Mouse (Mus musculus): ENCODE results near the gene Cx3cr1.
A peak's percentile ranks its signal among the peaks of the same experiment; 100 is the strongest.
"Not testable (repeated sequence)": the region's sequence is repeated elsewhere in the genome, so short reads cannot be mapped to it uniquely, and the experiment has no call there.

The Cx3cr1 gene

DNA sequence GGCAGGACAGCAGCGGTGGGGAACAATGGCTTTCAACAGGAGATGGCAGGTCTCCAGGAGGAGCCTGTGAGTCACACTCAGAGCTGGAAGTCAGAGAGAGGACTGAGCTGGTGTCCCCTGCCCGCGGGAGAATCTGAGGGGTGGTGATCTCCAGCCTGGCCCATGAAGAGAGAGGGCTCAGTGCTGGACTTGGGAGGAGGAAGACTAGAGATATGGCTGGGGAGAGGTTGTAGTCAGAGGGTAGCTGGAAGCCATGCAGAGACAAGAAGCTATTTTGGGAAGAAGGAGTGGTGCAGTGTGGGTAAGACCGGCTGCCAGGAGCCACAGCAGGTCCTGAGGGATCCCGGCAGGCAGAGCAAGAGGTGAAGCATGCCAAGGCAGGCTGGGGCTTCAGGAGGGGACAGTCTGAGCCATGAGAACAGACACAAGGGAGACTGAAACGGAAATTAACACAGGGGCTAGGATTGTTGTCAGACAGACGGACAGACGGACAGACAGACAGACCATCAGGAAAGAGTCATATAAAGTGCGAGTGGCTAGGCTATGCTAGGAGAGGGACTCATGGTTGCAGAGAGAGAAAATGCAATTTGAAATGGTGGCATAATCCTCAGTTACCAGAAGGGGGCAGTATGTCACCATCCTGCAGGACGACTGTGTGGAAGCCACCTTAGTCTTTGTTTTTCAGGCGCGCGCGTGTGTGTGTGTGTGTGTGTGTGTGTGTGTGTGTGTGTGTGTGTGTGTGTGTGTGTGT, 42.1 kb downstream of the Cx3cr1 start:
- no peak for DNase-seq (ENCODE audit: low spot score)

DNA sequence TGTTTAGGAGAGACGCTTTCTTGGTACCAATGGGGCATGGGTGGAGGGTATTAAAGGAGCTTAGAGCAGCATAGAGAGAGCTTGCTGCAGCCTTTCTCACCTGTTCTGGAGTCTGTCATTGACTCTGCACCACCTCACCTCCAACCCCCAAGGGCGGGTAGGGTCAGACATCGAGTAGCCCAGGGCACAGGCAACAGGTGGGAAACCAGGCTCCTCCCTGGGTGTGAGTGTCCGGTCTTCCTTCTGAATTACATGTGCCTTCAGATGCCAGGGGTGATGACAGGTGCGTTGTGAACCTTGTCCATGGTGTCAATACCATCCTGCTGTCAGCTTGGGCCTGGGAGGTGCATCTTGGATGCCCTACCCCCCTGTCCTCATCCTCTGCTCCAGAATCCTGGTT, 45.1 kb downstream of the Cx3cr1 start:
- DNase-seq (ENCODE audit: low spot score): no peak

GRCm38 (mm10) chr9:120024171-120024570, 45.5 kb downstream of the Cx3cr1 start:
- DNase-seq (ENCODE audit: low spot score): no peak

DNA sequence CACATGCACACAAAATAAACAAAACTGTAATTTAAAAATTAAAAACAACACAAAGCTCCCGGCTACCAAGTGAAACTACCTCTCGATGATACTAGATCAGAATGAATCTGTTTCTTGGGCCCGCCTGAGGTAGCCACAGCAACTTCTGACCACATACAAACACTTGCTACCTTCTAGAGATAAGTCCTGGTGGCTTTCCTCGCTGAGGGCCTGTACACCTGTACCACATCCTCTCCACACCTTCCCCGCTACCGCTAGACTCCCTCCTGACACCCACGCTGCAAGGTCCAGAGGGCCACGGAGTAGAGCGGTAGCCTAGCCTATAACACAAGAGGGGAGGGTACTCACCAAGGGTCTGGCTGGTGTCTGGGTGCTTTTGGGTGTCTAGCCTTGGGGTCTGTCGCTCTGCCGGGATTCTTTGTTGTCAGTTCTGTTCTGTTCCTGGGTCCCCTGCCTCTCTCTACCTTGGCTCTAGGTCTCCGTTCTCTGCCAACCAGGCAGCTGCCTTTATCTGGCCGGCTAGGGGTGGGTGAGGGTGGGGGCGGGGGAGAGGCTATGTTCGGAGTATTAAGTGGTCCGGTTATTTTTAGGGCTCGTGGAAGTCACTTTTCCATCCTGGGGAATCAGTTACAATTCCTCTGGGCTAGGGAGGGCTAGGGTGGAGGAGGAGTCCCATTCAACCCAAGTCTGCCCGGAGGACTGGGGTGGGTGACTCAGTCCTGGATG, 46.4 kb downstream of the Cx3cr1 start, which contains the start of gene Xirp1:
TSS of gene Xirp1 (minus strand) at position 513 of the 726 bp plus-strand sequence.
- DNase-seq (ENCODE audit: low spot score): no peak

- no peak for DNase-seq (ENCODE audit: low spot score)
These were observed 48.5 kb downstream of the Cx3cr1 start for GRCm38 (mm10) chr9:120021164-120021563.

DNA sequence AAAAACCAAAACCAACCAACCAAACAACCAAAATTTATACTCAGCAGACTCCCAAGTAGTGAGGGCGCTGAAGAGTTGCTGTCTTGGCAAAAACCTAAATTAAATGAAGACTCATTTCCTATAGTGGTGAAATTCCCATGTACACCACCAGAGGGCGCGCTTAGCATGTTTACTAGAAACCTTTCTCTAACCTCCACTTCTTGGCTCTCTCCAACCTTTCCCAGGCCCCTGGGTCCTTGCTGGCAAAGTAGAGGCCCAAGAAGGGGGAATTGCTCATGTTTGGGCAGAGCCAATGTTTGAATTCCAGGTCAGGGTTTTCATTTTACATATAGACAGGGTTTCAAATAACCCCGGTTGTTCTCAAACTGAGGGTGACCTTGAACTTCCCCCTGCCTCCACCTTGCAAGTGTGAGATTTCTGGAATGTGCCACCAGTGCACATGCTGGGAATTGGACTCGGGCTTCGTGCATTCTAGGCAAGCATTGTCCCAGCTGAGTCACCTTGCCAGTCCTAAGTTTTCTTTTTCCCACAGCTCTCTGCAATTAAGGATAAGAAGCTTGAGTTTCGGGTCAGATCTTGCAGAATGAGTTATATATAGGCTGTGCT, 49.3 kb downstream of the Cx3cr1 start:
- peak; percentile 52 for DNase-seq (ENCODE audit: low spot score)

- DNase-seq (ENCODE audit: low spot score): no peak
These were observed 52.7 kb downstream of the Cx3cr1 start for GRCm38 (mm10) chr9:120016956-120017355.

DNA sequence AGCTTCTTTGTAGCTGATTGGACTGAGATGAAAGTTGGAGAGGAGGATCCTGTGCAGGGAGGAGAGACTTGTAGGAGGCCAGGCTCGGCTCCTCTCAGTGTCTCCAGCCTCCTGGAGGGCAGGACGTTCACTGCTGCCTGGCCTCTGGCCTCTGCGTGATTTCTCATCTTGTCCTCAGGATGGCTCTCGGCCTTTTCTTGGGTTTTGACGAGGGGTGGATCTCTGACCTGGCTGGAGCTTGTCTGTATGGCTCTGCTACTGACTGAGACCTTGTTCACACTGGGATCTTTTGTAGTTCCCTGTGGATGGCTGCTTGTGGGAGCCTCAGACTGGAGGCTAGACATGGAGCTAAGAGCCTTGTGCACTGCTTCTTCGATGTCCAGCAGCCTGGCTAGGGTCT, 54.9 kb downstream of the Cx3cr1 start:
- DNase-seq (ENCODE audit: low spot score): no peak

- DNase-seq (ENCODE audit: low spot score): no peak
These were observed 56.3 kb downstream of the Cx3cr1 start for GRCm38 (mm10) chr9:120013251-120013820.

- no peak for DNase-seq (ENCODE audit: low spot score)
These were observed 56.9 kb downstream of the Cx3cr1 start for GRCm38 (mm10) chr9:120012781-120013180.

GRCm38 (mm10) chr9:120012161-120012560, 57.5 kb downstream of the Cx3cr1 start:
- not testable (repeated sequence) for DNase-seq (ENCODE audit: low spot score)

GRCm38 (mm10) chr9:120011533-120011932, 58.1 kb downstream of the Cx3cr1 start:
- peak; percentile 38 for DNase-seq (ENCODE audit: low spot score)

DNA sequence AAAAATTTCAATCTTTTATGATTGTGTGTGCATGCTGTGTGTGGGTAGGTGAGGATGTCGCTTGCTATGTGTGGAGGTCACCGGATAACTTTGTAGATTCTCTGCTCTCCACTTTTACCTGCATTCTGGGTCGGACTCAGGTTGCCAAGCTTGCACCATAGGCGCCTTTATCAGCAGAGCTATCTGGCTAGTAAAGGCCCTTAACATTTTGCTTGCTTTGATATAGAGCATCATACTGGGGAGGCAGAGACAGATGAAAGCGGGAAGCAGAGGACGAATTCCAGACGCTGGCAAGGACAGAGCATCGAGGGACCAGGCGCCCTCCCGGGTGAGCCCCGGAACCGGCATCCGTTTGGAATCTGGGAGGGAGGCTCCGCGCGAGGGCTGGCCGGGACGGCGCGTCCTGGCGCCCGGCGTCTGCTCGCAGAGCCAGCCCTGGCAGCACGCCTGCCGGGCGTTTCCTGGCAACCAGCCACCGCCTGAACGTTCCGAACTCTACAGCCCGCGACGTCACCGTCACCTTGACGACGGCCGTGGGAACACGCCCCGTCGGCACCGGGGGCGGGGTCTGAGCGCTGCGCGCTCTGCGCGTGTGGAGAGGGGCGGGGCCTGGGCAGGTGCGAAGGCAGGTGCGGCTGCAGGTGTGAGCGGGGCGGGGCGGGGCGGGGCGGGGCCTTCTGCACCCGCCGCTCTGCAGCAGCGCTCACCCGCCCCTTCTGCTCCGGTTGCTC, 58.7 kb downstream of the Cx3cr1 start:
- DNase-seq (ENCODE audit: low spot score): peak; percentile 86

DNA sequence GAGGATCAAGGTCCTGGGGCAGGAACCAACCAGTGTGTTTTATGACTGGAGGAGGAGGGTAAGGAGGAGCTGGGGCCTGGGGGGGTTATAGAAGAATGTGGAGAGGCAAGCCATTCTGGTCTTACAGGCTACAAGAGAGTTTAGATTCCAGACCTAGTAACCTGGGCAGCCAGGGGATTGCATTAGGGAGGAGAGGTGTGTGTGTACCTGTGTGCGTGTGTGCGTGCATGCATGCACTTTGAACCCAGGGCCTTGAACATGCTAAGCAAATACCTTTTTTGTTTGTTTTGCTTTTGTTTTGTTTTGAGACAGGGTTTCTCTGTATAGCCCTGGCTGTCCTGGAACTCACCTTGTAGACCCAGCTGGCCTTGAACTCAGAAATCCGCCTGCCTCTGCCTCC, 59.8 kb downstream of the Cx3cr1 start:
- DNase-seq (ENCODE audit: low spot score): no peak

DNA sequence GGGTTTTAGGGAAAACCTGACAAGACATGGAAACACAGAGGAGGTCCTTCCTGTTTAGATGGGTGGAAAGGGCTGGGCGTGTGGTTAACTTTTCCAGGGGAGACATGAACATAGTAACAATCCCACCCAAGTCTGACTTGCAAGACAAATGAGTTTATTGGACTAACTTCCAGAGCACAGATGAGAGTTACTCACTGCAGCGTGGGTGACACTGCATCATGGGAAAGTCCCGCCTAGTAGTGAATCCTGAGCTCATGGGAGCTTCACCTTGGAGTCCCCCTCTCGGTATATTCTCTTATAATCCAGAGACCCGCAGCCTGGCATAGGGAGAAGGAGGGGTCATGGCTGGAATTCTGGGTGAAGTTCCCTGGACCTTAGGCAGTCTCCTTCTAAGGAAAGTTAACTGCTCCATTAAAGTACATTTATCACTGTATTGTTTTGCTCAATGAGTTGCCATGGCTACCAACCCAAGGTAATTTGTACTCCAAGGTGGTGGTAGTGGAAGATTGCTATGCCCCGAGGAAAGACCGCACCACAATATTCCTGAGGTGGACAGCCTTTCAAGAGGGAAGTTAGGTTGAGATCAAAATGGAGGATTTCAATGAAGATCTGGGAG, 60.3 kb downstream of the Cx3cr1 start:
- no peak for DNase-seq (ENCODE audit: low spot score)

DNA sequence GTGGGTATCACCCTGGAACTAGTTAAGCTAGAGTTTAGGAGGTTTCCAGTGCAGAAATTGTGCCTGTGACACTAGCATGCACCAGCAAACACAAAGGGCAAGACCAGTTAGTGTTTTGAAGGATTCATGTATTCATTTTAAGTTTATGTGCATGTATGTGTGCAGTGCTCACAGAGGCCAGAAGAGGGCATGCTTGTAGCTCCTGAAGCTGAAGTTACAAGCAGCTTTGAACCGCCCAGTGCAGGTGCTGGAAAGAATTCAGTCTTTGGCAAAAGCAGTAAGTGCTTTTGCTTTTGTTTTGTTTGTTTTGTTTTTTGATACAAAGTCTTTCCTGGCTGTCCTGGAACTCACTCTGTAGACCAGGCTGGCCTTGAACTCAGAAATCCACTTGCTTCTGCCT, 61.8 kb downstream of the Cx3cr1 start:
- DNase-seq (ENCODE audit: low spot score): no peak

- no peak for DNase-seq (ENCODE audit: low spot score)
These were observed 63.7 kb downstream of the Cx3cr1 start for GRCm38 (mm10) chr9:120005936-120006335.

GRCm38 (mm10) chr9:120002893-120003292, 66.8 kb downstream of the Cx3cr1 start:
- no peak for DNase-seq (ENCODE audit: low spot score)

DNA sequence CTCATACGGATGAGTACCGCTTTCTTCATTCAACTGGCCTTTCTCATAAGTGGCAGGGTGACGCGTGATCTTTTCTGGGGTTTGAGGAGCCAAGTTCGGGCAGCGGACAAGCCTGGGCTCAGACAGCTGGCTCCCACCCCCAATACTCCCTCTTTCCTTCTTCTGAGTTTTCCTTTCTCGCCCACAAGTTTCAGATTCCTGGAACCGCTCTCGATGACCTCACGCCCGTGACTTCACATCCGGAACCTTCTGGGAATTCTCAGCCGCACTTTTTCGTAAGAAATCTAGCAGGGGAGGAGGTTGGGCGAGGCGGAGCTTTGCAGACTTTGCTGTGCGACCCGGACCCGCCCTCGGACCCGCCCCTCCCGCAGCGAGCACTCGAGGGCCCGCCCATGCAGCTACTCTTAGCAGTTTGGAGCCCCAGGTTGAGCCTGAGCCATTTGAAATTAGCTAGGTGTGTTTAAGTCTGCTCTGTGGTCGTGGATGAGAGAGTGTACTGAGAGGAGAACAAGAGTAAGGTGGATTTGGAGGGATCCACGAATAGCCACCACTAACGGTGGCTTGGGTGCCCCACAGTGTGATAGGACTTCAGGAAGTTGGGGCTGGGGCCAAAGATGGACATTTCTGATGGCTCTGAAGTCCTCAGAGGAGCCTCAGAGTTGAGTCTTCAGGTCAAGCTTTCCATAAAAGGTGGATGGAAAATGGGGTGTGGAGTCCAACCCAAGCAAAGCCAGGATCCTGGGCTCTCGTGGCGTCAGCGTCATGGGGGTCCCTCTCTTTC, 67.5 kb downstream of the Cx3cr1 start:
- DNase-seq (ENCODE audit: low spot score): peak; percentile 37

- no peak for DNase-seq (ENCODE audit: low spot score)
These were observed 68.9 kb downstream of the Cx3cr1 start for GRCm38 (mm10) chr9:120000761-120001160.

GRCm38 (mm10) chr9:119999636-120000035, 70.0 kb downstream of the Cx3cr1 start:
- no peak for DNase-seq (ENCODE audit: low spot score)

Data from spleen, adult 12 weeks (tissue).